Mouse (Mus musculus): ENCODE measurements at regions not wholly inside any gene's neighbourhood (a gene's known extent, or its start where the extent isn't known, plus 50 kb on each side); places are given as distances from the start of the nearest gene placed in this dataset.

- no peak for TF ChIP-seq TAL1 (IDR thresholded peaks at IDR 0.05; ENCODE audit: low read length)
- TF ChIP-seq GATA1 (IDR thresholded peaks at IDR 0.05; ENCODE audit: low read length), result no peak
These were observed 128.9 kb upstream of the Pfn2 start for GRCm38 (mm10) chr3:57976640-57977229.

Measured in erythroblast, embryonic 14.5 days (primary cell).